Mouse (Mus musculus): ENCODE measurements around the gene Gm21961. TPM values are rescaled to one million over a fixed set of nuclear protein-coding genes. Genes with fewer than 3 reads are reported as not detected.
"Not testable (repeated sequence)": the region's sequence is repeated elsewhere in the genome, so short reads cannot be mapped to it uniquely, and the experiment has no call there.

The Gm21961 gene
- not detected for total RNA-seq (2021)

DNA sequence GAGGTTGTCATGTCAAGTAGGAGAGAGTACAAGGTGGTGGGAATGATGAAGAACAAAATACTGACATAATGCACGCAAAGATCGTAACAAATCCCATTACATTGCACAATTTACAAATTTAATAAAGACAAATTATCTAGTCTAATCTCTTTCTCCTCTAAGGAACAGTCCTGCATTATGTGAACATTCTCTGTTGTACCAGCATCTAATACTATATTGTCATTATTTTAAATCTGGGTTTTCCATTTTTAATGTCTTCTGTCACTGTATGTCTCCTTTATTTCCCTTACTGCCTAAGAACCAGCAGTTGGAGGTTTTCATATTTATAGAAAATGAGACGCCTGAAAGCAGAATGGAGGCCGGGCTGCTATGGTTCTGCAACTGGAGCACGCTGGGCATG lies at the start of gene Gm21961:
Gene Gm21961 (minus strand): TSS at position 101 of the 400 bp plus-strand sequence.
- intact Hi-C loops (cut with DNase I), result no loop called here

DNA sequence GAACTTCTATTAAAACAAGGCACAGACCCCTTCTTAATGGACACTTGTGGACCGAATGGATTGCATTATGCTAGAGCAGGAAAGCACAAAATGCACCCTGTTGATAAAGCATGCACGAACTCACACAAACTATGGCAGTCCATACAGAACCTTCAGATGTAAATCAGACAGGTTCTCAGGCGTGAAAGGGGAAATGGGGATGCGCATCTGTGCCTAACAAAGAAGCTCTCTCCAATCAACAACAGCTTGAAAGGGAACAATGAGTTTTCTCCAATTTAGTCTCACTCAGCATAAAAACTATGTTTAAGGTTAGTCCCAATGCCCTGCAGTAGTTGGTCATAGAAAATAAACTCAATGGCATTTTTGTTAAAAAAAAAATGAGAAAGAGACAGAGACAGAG lies 27.3 kb upstream of the Gm21961 start:
- intact Hi-C loops (cut with DNase I), result no loop called here
- DNase-seq, result no peak

More for the DNA sequence above, at the start of gene Gm21961:
- DNase-seq, result no peak

DNA sequence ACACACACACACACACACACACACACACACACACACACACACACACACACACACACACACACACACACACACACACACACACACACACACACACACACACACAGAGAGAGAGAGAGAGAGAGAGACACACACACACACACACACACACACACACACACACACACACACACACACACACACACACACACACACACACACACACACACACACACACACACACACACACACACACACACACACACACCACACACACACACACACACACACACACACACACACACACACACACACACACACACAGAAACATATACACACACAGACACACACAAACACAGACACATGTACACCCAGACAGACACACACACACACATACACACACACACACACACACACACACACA lies 24.5 kb upstream of the Gm21961 start:
- DNase-seq, result not testable (repeated sequence)

DNA sequence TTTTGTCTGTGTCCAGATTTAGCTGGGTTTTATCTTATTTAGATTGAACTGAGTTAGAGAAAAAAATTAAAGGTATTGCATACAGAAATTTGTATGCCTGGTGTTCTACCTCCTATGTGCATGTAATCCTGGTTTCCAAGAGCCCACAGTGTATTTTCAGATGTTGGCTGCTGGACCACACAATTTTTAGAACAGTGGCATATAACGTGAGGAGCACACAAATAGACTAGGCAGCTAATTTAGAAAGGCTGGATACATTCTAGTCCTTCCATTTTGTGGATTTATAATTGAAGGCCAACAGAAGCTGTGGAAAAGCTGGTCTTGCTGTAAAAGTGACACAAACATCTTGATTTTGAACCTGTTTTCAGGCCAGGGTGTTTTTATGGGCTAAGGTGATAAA lies 3.3 kb upstream of the Gm21961 start:
- intact Hi-C loops (cut with DNase I), result no loop called here

More for the DNA sequence above, 24.5 kb upstream of the Gm21961 start:
- intact Hi-C loops (cut with DNase I), result not testable (repeated sequence)

DNA sequence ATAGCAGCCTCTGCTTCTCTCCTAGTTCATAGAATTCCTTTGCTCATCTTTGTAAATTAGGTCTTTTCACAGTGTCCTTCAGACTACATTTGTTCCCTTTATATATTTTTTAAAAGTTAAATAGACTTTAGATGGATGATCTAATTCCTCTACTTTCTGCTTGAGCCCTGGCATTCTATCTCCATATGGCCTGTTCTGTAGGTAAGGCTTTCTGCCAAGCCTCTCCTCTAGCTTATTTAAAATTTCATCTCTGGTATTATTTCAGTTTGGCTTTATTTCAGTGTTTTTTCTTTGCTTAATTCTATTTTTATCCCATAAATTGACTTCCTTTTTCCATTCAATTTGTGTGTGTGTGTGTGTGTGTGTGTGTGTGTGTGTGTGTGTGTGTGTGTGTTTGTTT lies 8.5 kb downstream of the Gm21961 start:
- DNase-seq, result no peak
- intact Hi-C loops (cut with DNase I), result no loop called here

More for the DNA sequence above, 3.3 kb upstream of the Gm21961 start:
- no peak for DNase-seq

DNA sequence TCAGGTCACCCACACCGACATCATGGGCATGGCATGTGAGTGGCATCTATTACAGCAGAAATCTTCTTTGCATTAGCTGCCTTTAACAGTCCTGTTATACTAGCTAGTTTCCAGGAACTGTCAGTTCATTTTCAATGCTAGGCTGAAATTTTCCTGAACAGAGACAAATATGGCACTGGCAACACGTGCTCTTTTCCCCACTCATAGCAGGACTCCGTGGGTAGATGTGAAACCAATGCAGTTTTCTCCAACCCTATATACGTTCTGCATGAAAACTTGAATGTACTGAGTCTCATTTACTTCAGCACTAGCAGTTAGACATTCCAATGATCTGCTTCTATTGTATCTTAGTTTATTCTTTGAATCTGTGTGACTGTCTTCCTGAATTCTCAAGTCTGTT lies 20.2 kb downstream of the Gm21961 start:
- DNase-seq, result no peak
- intact Hi-C loops (cut with DNase I), result no loop called here

DNA sequence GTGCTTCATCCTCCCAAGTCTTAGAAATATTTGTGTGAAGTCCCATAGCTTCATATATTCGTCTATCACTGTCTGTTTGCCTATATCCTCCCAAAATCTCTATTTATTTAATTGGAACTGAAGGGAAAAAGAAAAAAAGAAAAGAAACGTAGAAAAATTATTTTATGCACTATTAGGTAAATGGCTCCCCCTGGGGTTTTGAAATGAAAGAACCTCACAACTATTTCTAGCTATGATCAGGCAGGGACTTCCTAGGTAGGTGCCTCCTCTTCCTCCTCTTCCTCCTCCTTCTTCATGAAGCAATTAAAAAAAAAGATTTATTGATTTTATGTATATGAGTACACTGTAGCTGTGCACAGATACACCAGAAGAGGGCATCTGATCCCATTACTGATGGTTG lies 34.7 kb downstream of the Gm21961 start:
- intact Hi-C loops (cut with DNase I), result loop anchor here (2.0 to 10.0 kb wide), 3 partner anchors 63 to 295 kb away; no protein-coding TSS in a partner anchor
- no peak for DNase-seq

DNA sequence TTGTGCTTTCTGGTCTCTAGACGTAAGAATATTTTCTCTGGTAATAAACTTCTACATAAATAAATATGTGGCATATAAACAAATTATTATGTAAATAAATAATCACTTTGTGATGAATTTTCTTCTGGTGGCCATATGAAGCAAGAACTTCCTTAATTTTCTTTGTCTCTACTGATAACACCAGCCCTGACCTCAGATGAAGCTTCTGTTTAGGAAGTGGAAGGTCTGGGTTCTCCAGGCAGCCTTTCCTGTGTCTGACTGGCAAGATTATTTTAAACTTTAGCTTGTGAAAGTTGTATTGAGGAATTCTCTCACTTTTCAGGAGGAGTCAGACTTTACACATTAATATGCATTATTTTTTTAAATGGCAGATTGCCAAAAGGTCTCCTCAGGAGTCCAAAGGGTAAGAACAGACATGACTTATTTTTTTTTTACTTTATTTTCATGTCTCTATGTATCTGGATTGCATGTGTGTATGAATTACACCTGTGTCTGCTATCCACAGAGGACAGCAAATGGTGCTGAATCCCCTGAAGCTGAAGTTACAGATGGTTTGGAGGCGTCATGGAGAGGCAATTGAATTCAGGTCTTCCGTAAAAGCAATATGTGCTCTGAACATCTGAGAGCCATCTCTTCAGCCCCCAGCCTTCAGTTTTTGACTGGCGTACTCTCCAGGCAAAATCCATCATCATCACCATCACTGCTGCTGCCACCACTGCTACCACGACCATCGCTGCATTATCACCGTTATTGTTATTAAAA lies 38.5 kb downstream of the Gm21961 start:
- intact Hi-C loops (cut with DNase I), result loop anchor here (5.0 kb wide), 1 partner anchor 59 kb away; no protein-coding TSS in a partner anchor
- DNase-seq, result no peak

Other genes starting within 250 kb of the Gm21961 start
- not detected for gene Gm21798, start 197.2 kb downstream of the Gm21961 start, total RNA-seq (2021)